Mouse (Mus musculus): Measurements from ENCODE around the gene Skap2. TPM values are rescaled to one million over a fixed set of nuclear protein-coding genes. Genes with fewer than 3 reads are reported as not detected.

Gene Skap2
- polyA plus RNA-seq, 1 experiment = 9.1 TPM

DNA sequence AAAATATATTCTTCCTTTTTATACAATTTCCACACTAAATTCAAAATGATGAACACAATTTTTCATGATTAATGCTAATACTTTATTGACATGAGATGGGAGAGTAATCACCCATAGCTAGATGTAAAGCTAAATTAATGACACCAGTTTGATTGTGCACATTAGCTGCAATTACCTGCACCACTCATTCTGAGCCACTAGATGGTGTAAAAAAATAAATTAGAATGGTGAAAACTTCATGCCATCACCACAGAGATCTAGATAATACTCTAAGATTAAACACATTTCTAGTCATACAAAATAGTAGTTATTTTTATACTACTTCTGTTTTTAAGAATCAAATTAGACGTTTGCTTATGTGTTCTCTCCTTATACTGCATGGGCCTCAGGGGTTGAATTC is 141.2 kb downstream of the Skap2 start:
- 4% methylated on average over 1 of the region's 1 CpGs for WGBS
- no peak for TF ChIP-seq POLR2A (IDR thresholded peaks at IDR 0.05; ENCODE audit: low read depth, low read length)
- no peak for TF ChIP-seq CTCF (IDR thresholded peaks at IDR 0.05; ENCODE audit: extremely low read depth, insufficient read depth, insufficient read length, insufficient replicate concordance)
- peaks cover 5% of the 10 kb centered on the region; the same call in 1 of the 2 replicates for H3K36me3 ChIP-seq (ENCODE audit: control insufficient read depth, insufficient read depth, low read length)

DNA sequence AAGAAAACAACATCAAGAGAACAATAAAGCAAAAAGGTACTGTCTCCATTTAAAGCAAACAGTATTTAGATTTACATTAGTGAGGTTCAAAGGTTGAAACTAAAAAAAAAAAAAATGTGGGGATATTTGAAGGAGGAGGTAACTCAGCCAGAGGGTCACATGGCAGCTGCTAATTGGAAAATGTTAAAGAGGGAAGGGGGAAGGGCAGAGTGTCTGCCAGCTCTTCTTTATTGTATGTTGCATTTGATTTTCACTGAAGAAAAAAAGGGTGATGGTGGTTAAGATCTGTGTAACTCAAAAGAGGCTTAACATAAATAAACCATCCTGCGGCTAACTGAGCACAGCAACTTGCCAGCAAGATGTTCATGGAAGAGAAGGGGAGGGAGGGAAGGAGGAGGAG is 142.1 kb downstream of the Skap2 start:
- H3K27me3 ChIP-seq (ENCODE audit: control insufficient read depth, insufficient read depth, low read length) = no peaks in the 10 kb centered on the region
- 100% methylated on average over 1 of the region's 1 CpGs for WGBS
- H3K4me1 ChIP-seq (ENCODE audit: control insufficient read depth, insufficient read depth, insufficient read length) = no peaks in the 10 kb centered on the region
- no peak overlapping the region for H3K27ac ChIP-seq (ENCODE audit: insufficient read depth, low read length)
- TF ChIP-seq POLR2A (IDR thresholded peaks at IDR 0.05; ENCODE audit: low read depth, low read length) (no peak), CTCF (IDR thresholded peaks at IDR 0.05; ENCODE audit: extremely low read depth, insufficient read depth, insufficient read length, insufficient replicate concordance) (no peak)
- H3K36me3 ChIP-seq (ENCODE audit: control insufficient read depth, insufficient read depth, low read length) = peaks cover 6% of the 10 kb centered on the region; the same call in 1 of the 2 replicates
- no peak overlapping the region for H3K4me3 ChIP-seq (ENCODE audit: extremely low read depth, insufficient read depth, insufficient read length)
- no peak for DNase-seq (ENCODE audit: low read depth in 1 of 2, low spot score in 2 of 2)

More for the DNA sequence above, 141.2 kb downstream of the Skap2 start:
- H3K4me1 ChIP-seq (ENCODE audit: control insufficient read depth, insufficient read depth, insufficient read length) = no peaks in the 10 kb centered on the region
- no peak overlapping the region for H3K27ac ChIP-seq (ENCODE audit: insufficient read depth, low read length)
- no peaks in the 10 kb centered on the region for H3K27me3 ChIP-seq (ENCODE audit: control insufficient read depth, insufficient read depth, low read length)
- DNase-seq (ENCODE audit: low read depth in 1 of 2, low spot score in 2 of 2) = no peak
- H3K4me3 ChIP-seq (ENCODE audit: extremely low read depth, insufficient read depth, insufficient read length) = no peak overlapping the region

DNA sequence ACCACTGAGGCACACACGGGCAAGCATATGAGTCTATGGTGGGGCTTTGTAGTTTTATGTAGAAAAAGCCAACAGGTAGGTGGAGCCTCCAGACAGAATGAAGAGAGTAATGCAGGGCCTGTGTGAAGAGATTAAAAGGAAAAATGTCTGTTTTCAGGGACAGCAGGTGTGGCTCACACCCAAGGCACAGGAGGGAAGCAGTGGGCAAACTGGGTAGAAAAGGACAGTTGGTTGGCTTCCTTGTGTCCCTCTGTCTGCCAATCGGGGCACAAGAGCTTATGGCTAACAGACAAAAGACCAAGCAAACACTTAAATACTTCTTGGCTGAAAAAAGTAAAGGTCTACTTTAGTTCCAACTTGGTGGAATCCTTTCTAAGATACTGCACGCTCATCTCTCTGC is 145.8 kb downstream of the Skap2 start:
- 89% methylated on average over 3 of the region's 3 CpGs for WGBS
- peaks cover 4% of the 10 kb centered on the region; the same call in 1 of the 2 replicates for H3K36me3 ChIP-seq (ENCODE audit: control insufficient read depth, insufficient read depth, low read length)

DNA sequence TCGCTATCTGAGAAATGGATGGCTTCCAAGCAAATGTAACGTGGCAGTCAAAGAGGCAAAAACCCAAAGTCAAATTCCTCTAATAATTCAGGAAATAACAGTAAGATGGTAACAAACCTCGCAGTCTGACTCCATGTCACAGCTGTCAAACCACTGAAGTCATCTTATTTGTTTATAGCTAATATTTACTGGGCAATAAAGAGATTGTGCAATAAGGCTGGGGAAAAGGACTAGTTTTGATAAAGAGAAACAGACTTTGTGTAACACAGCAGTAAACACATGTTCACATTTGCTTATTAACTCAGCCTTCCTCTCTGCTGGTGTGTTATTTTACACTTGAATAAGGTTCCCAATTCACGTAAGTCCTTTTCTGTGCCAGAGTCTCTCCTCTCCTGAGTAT is 148.8 kb downstream of the Skap2 start:
- Histone ChIP-seq H3K4me3 (ENCODE audit: extremely low read depth, insufficient read depth, insufficient read length) (no peak overlapping the region), H3K27me3 (ENCODE audit: control insufficient read depth, insufficient read depth, low read length) (no peaks in the 10 kb centered on the region), H3K4me1 (ENCODE audit: control insufficient read depth, insufficient read depth, insufficient read length) (no peaks in the 10 kb centered on the region), H3K36me3 (ENCODE audit: control insufficient read depth, insufficient read depth, low read length) (peaks cover 5% of the 10 kb centered on the region; the same call in 1 of the 2 replicates), H3K27ac (ENCODE audit: insufficient read depth, low read length) (no peak overlapping the region)
- WGBS = 91% methylated on average over 4 of the region's 4 CpGs
- no peak for DNase-seq (ENCODE audit: low read depth in 1 of 2, low spot score in 2 of 2)
- TF ChIP-seq POLR2A (IDR thresholded peaks at IDR 0.05; ENCODE audit: low read depth, low read length) (no peak), CTCF (IDR thresholded peaks at IDR 0.05; ENCODE audit: extremely low read depth, insufficient read depth, insufficient read length, insufficient replicate concordance) (no peak)

More for the DNA sequence above, 145.8 kb downstream of the Skap2 start:
- TF ChIP-seq POLR2A (IDR thresholded peaks at IDR 0.05; ENCODE audit: low read depth, low read length) = no peak
- no peak for TF ChIP-seq CTCF (IDR thresholded peaks at IDR 0.05; ENCODE audit: extremely low read depth, insufficient read depth, insufficient read length, insufficient replicate concordance)
- no peaks in the 10 kb centered on the region for H3K27me3 ChIP-seq (ENCODE audit: control insufficient read depth, insufficient read depth, low read length)
- no peaks in the 10 kb centered on the region for H3K4me1 ChIP-seq (ENCODE audit: control insufficient read depth, insufficient read depth, insufficient read length)
- no peak overlapping the region for H3K4me3 ChIP-seq (ENCODE audit: extremely low read depth, insufficient read depth, insufficient read length)
- no peak for DNase-seq (ENCODE audit: low read depth in 1 of 2, low spot score in 2 of 2)
- no peak overlapping the region for H3K27ac ChIP-seq (ENCODE audit: insufficient read depth, low read length)

DNA sequence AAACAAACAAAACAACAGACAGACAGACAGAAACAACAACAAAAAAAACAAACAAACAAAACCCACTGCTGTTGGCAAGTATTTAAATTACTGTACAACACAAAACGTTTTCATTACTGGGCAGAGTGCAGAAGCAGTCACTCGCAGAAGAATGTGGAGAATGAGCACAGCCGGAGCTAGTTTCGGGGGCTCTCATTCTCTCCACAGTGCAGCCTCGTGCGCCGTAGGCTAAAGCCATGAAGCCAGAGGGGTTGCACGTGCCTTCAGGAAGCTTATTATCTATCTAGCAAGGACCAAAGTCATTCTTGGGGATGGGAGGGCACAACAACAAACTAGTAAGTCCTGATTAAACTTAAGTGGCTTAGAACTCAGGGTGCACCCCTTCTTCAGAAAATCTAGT is 152.0 kb downstream of the Skap2 start:
- WGBS = 86% methylated on average over 8 of the region's 8 CpGs
- Histone ChIP-seq H3K4me1 (ENCODE audit: control insufficient read depth, insufficient read depth, insufficient read length) (no peaks in the 10 kb centered on the region), H3K36me3 (ENCODE audit: control insufficient read depth, insufficient read depth, low read length) (peaks cover 1% of the 10 kb centered on the region; the same call in 1 of the 2 replicates)

DNA sequence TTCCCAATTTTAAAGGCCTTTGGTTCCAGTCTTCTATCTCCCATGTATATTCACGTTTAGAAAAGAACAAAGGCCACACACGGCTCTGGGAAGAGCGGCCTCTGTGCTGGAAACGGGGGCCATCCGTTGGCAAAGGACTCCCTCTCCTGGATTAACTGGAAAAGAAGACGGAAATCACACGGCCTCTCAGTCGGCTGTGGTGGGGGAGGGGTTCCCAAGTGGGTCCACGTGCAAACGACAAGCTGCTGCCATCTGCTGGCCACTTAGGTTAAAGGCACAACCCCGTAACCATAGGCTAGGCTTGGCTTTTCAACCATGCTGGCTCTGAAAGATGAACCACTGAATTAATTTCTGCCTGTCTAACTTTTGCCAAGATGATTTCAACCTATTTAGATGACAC is 154.5 kb downstream of the Skap2 start:
- TF ChIP-seq POLR2A (IDR thresholded peaks at IDR 0.05; ENCODE audit: low read depth, low read length) (no peak), CTCF (IDR thresholded peaks at IDR 0.05; ENCODE audit: extremely low read depth, insufficient read depth, insufficient read length, insufficient replicate concordance) (peak; percentile 92)
- Histone ChIP-seq H3K4me3 (ENCODE audit: extremely low read depth, insufficient read depth, insufficient read length) (no peak overlapping the region), H3K4me1 (ENCODE audit: control insufficient read depth, insufficient read depth, insufficient read length) (no peaks in the 10 kb centered on the region), H3K27me3 (ENCODE audit: control insufficient read depth, insufficient read depth, low read length) (peaks cover 2% of the 10 kb centered on the region; the same call in 1 of the 2 replicates), H3K36me3 (ENCODE audit: control insufficient read depth, insufficient read depth, low read length) (peaks cover 1% of the 10 kb centered on the region; the same call in 1 of the 2 replicates), H3K27ac (ENCODE audit: insufficient read depth, low read length) (no peak overlapping the region)
- peak; percentile 36 to 76 for DNase-seq (ENCODE audit: low read depth in 1 of 2, low spot score in 2 of 2)
- 2% methylated on average over 11 of the region's 11 CpGs for whole genome bisulfite sequencing

More for the DNA sequence above, 152.0 kb downstream of the Skap2 start:
- DNase-seq (ENCODE audit: low read depth in 1 of 2, low spot score in 2 of 2) = no peak
- H3K27ac ChIP-seq (ENCODE audit: insufficient read depth, low read length) = no peak overlapping the region
- TF ChIP-seq CTCF (IDR thresholded peaks at IDR 0.05; ENCODE audit: extremely low read depth, insufficient read depth, insufficient read length, insufficient replicate concordance) = no peak
- no peak for TF ChIP-seq POLR2A (IDR thresholded peaks at IDR 0.05; ENCODE audit: low read depth, low read length)
- no peak overlapping the region for H3K4me3 ChIP-seq (ENCODE audit: extremely low read depth, insufficient read depth, insufficient read length)
- no peaks in the 10 kb centered on the region for H3K27me3 ChIP-seq (ENCODE audit: control insufficient read depth, insufficient read depth, low read length)

DNA sequence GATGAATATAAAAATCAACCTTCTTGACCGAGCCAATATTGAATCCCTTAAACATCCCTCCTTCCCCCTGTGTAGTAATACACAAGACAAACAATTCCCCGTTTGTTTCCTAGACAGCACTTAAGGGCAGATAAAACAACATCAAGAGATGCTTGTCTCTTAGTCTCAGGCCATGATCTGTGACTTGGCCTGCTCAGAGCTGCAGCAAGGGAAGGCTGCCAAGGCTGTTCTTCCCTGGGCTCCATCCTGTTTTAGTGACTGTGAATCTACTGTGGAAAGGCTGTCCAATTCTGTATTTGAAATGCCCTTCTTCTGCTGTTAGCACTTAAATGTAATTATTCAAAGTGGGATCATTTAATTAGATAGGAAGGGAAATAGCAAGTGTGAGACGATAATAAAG is 159.1 kb downstream of the Skap2 start:
- 76% methylated on average over 3 of the region's 3 CpGs for WGBS

More for the DNA sequence above, 159.1 kb downstream of the Skap2 start:
- H3K4me1 ChIP-seq (ENCODE audit: control insufficient read depth, insufficient read depth, insufficient read length) = no peaks in the 10 kb centered on the region
- H3K27me3 ChIP-seq (ENCODE audit: control insufficient read depth, insufficient read depth, low read length) = peaks cover 5% of the 10 kb centered on the region; the same call in 1 of the 2 replicates
- no peak for TF ChIP-seq CTCF (IDR thresholded peaks at IDR 0.05; ENCODE audit: extremely low read depth, insufficient read depth, insufficient read length, insufficient replicate concordance)
- TF ChIP-seq POLR2A (IDR thresholded peaks at IDR 0.05; ENCODE audit: low read depth, low read length) = no peak
- no peaks in the 10 kb centered on the region for H3K36me3 ChIP-seq (ENCODE audit: control insufficient read depth, insufficient read depth, low read length)
- H3K4me3 ChIP-seq (ENCODE audit: extremely low read depth, insufficient read depth, insufficient read length) = no peak overlapping the region
- DNase-seq (ENCODE audit: low read depth in 1 of 2, low spot score in 2 of 2) = no peak
- no peak overlapping the region for H3K27ac ChIP-seq (ENCODE audit: insufficient read depth, low read length)
